ENCODE assay signal across 19 mouse cellular contexts in genomic region chr10:38540031-38540430, GRCm38 (mm10).
DNase-seq lines count a peak whose midpoint lies in the region; ATAC-seq and TF ChIP-seq lines count a peak whose summit lies in the region.
"Had no signal": no experiment of that assay in that cellular context is flagged by ENCODE, and none has a peak within 500 bp of the region (broad histone marks: within the 10 kb centered on the region; RNA-seq: fewer than 3 reads in every experiment).

No protein-coding gene starts in this region.

- no peaks in the 10 kb centered on the region for H3K4me1 ChIP-seq in hindbrain, postnatal 0 days (ENCODE audit: insufficient read depth, low read length)
- no peaks in the 10 kb centered on the region for H3K4me1 ChIP-seq in hindbrain, embryonic 10.5 days (replicated peaks)
- no peaks in the 10 kb centered on the region for H3K4me1 ChIP-seq in midbrain, embryonic 14.5 days (ENCODE audit: control insufficient read depth, insufficient read depth, low read length)
- peaks cover 4% of the 10 kb centered on the region; the same call in 1 of the 2 replicates for H3K4me1 ChIP-seq in midbrain, embryonic 10.5 days
- no peaks in the 10 kb centered on the region for H3K4me1 ChIP-seq in midbrain, embryonic 16.5 days (ENCODE audit: control insufficient read depth, insufficient read depth, low read length)
- H3K4me1 ChIP-seq: embryonic facial prominence, embryonic 10.5 days; embryonic facial prominence, embryonic 12.5 days had no signal

- no peaks in the 10 kb centered on the region for H3K27me3 ChIP-seq in hindbrain, postnatal 0 days (ENCODE audit: insufficient read depth, low read length)
- no peaks in the 10 kb centered on the region for H3K27me3 ChIP-seq in hindbrain, embryonic 10.5 days (ENCODE audit: insufficient read depth, poor library complexity, severe bottlenecking)
- H3K27me3 ChIP-seq in midbrain, embryonic 14.5 days (ENCODE audit: control insufficient read depth, insufficient read depth, low read length) = no peaks in the 10 kb centered on the region
- no peaks in the 10 kb centered on the region for H3K27me3 ChIP-seq in midbrain, embryonic 10.5 days (ENCODE audit: low read depth, poor library complexity, severe bottlenecking)
- H3K27me3 ChIP-seq in midbrain, embryonic 16.5 days (ENCODE audit: control insufficient read depth, insufficient read depth, low read depth, low read length) = no peaks in the 10 kb centered on the region
- H3K27me3 ChIP-seq: embryonic facial prominence, embryonic 12.5 days had no signal

- no peak for TF ChIP-seq CTCF in hindbrain, postnatal 0 days (IDR thresholded peaks at IDR 0.05; ENCODE audit: low read depth)
- TF ChIP-seq CTCF in brain, embryonic 14.5 days (IDR thresholded peaks at IDR 0.05; ENCODE audit: borderline replicate concordance, extremely low read depth, insufficient read depth, insufficient read length) = no peak

- no peak for ATAC-seq in hindbrain, postnatal 0 days
- ATAC-seq in midbrain, embryonic 14.5 days (ENCODE audit: low FRiP score, low TSS enrichment) = no peak
- 0 out of 2 replicates have a peak, but pooled peaks have one; percentile 60 for ATAC-seq in midbrain, embryonic 16.5 days
- ATAC-seq: forebrain, embryonic 14.5 days; forebrain, embryonic 16.5 days had no signal

- no peaks in the 10 kb centered on the region for H3K9me3 ChIP-seq in hindbrain, postnatal 0 days (ENCODE audit: low read length)
- H3K9me3 ChIP-seq in hindbrain, embryonic 10.5 days = no peaks in the 10 kb centered on the region
- H3K9me3 ChIP-seq in midbrain, embryonic 14.5 days (ENCODE audit: control insufficient read depth, low read length) = no peaks in the 10 kb centered on the region; the same call in 1 of the 2 replicates
- H3K9me3 ChIP-seq in midbrain, embryonic 10.5 days (replicated peaks) = no peaks in the 10 kb centered on the region
- H3K9me3 ChIP-seq in midbrain, embryonic 16.5 days (replicated peaks; ENCODE audit: control insufficient read depth, low read length, poor library complexity, severe bottlenecking) = no peaks in the 10 kb centered on the region
- H3K9me3 ChIP-seq: embryonic facial prominence, embryonic 10.5 days; embryonic facial prominence, embryonic 12.5 days had no signal

- H3K9ac ChIP-seq in hindbrain, postnatal 0 days (replicated peaks; ENCODE audit: low read length) = no peak overlapping the region
- no peak overlapping the region for H3K9ac ChIP-seq in midbrain, embryonic 14.5 days (replicated peaks; ENCODE audit: low read length)
- no peak overlapping the region for H3K9ac ChIP-seq in midbrain, embryonic 16.5 days (ENCODE audit: low read depth, low read length)
- H3K9ac ChIP-seq: embryonic facial prominence, embryonic 12.5 days had no signal

- H3K27ac ChIP-seq in hindbrain, postnatal 0 days = no peak overlapping the region
- no peak overlapping the region for H3K27ac ChIP-seq in hindbrain, embryonic 10.5 days
- H3K27ac ChIP-seq in midbrain, embryonic 14.5 days (replicated peaks; ENCODE audit: low read depth, low read length) = no peak overlapping the region
- H3K27ac ChIP-seq in midbrain, embryonic 10.5 days (replicated peaks) = no peak overlapping the region
- H3K27ac ChIP-seq in midbrain, embryonic 16.5 days (ENCODE audit: low read length) = no peak overlapping the region
- H3K27ac ChIP-seq: embryonic facial prominence, embryonic 10.5 days; embryonic facial prominence, embryonic 12.5 days had no signal

- no peaks in the 10 kb centered on the region for H3K36me3 ChIP-seq in hindbrain, postnatal 0 days (ENCODE audit: insufficient read depth, low read length)
- H3K36me3 ChIP-seq in hindbrain, embryonic 10.5 days = no peaks in the 10 kb centered on the region
- H3K36me3 ChIP-seq in midbrain, embryonic 14.5 days (ENCODE audit: control insufficient read depth, insufficient read depth, low read length) = no peaks in the 10 kb centered on the region
- H3K36me3 ChIP-seq in midbrain, embryonic 10.5 days = no peaks in the 10 kb centered on the region
- H3K36me3 ChIP-seq in midbrain, embryonic 16.5 days (ENCODE audit: control insufficient read depth, insufficient read depth, low read length) = no peaks in the 10 kb centered on the region
- H3K36me3 ChIP-seq: embryonic facial prominence, embryonic 10.5 days; embryonic facial prominence, embryonic 12.5 days had no signal

- no peak for TF ChIP-seq POLR2A in brain, embryonic 14.5 days (IDR thresholded peaks at IDR 0.05; ENCODE audit: borderline replicate concordance, extremely low read depth, insufficient read depth, insufficient read length, poor library complexity, severe bottlenecking)

- no peak overlapping the region for H3K4me2 ChIP-seq in hindbrain, postnatal 0 days (ENCODE audit: low read depth, low read length)
- no peak overlapping the region for H3K4me2 ChIP-seq in midbrain, embryonic 14.5 days (ENCODE audit: low read length)
- no peak overlapping the region for H3K4me2 ChIP-seq in midbrain, embryonic 16.5 days (ENCODE audit: low read length)
- H3K4me2 ChIP-seq: embryonic facial prominence, embryonic 12.5 days had no signal

- DNase-seq in hindbrain, postnatal 0 days (ENCODE audit: low spot score) = peak; percentile 5
- DNase-seq in hindbrain, embryonic 10.5 days (ENCODE audit: low spot score) = no peak
- DNase-seq in midbrain, embryonic 14.5 days = peak; percentile 8
- no peak for DNase-seq in midbrain, embryonic 10.5 days (ENCODE audit: low spot score)
- peak; percentile 15 for DNase-seq in brain, embryonic 14.5 days (ENCODE audit: low read depth)
- no peak for DNase-seq in left cerebral cortex, adult 9 months (ENCODE audit: low spot score in 2 of 2)
- DNase-seq: adrenal gland, adult 2 months; adrenal gland, postnatal 10 days; adrenal gland, postnatal 25 days; cerebellum, adult 11-12 months; cerebellum, adult 2 months; cerebellum, adult 9-10 months; cerebellum, postnatal 10 days; cerebellum, postnatal 25 days had no signal

- no peak overlapping the region for H3K4me3 ChIP-seq in hindbrain, postnatal 0 days (ENCODE audit: low read length)
- no peak overlapping the region for H3K4me3 ChIP-seq in hindbrain, embryonic 10.5 days
- H3K4me3 ChIP-seq in midbrain, embryonic 14.5 days (replicated peaks; ENCODE audit: low read depth, low read length) = no peak overlapping the region
- H3K4me3 ChIP-seq in midbrain, embryonic 10.5 days = no peak overlapping the region
- no peak overlapping the region for H3K4me3 ChIP-seq in midbrain, embryonic 16.5 days (ENCODE audit: low read depth, low read length)
- H3K4me3 ChIP-seq: embryonic facial prominence, embryonic 10.5 days; embryonic facial prominence, embryonic 12.5 days had no signal

- WGBS in hindbrain, postnatal 0 days = 83% methylated on average over 4 of the region's 4 CpGs
- WGBS in hindbrain, embryonic 10.5 days = 96% methylated on average over 4 of the region's 4 CpGs
- WGBS in midbrain, embryonic 14.5 days = 89% methylated on average over 4 of the region's 4 CpGs
- WGBS in midbrain, embryonic 10.5 days = 94% methylated on average over 4 of the region's 4 CpGs
- WGBS in midbrain, embryonic 16.5 days = 80% methylated on average over 4 of the region's 4 CpGs

Comparison
In these comparisons a context has a peak if more than half of its experiments do, and no peak if none do; other contexts are left out.
1. DNase-seq: peak in hindbrain, postnatal 0 days (single experiment), midbrain, embryonic 14.5 days (single experiment) and brain, embryonic 14.5 days (single experiment); none in hindbrain, embryonic 10.5 days (single experiment), midbrain, embryonic 10.5 days (single experiment) and left cerebral cortex, adult 9 months (0 of 2).